13 mouse cellular contexts compared by ENCODE assay signal in the genomic region with DNA sequence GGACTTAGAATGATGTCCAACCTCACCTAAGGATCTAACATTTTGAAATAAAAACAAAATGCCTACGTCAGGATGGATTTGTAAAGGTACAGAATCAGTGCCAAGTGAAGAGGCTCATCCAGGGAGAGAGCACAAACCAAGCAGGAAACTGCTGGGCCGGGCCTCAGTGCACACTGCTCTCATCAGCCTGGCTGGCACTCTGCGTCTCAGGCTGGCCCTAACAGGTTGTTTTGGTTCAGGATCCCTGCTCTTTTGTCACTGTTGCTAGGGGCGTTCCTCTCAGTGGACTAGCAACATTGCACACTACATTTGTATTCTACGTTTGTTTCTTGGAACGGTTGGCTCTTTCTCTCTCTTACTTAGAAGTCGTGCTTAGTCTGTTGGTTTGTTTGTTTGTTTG.
DNase-seq lines count a peak whose midpoint lies in the region; ATAC-seq and TF ChIP-seq lines count a peak whose summit lies in the region.
"Had no signal": no experiment of that assay in that cellular context is flagged by ENCODE, and none has a peak within 500 bp of the region (broad histone marks: within the 10 kb centered on the region; RNA-seq: fewer than 3 reads in every experiment).

No protein-coding gene starts in this region.

- peak; percentile 60; the same call in 1 of the 2 replicates for ATAC-seq in forebrain, embryonic 15.5 days (replicated peaks)
- no peak for ATAC-seq in midbrain, embryonic 14.5 days (ENCODE audit: low FRiP score, low TSS enrichment)
- no peak for ATAC-seq in midbrain, embryonic 11.5 days (ENCODE audit: low FRiP score)

- no peak for TF ChIP-seq POLR2A in brain, embryonic 14.5 days (IDR thresholded peaks at IDR 0.05; ENCODE audit: borderline replicate concordance, extremely low read depth, insufficient read depth, insufficient read length, poor library complexity, severe bottlenecking)

- no peak overlapping the region for H3K27ac ChIP-seq in forebrain, embryonic 15.5 days (replicated peaks)
- no peak overlapping the region for H3K27ac ChIP-seq in forebrain, embryonic 10.5 days
- no peak overlapping the region for H3K27ac ChIP-seq in midbrain, embryonic 14.5 days (replicated peaks; ENCODE audit: low read depth, low read length)
- H3K27ac ChIP-seq in midbrain, embryonic 11.5 days (ENCODE audit: low read depth, low read length) = no peak overlapping the region
- H3K27ac ChIP-seq: heart, embryonic 13.5 days had no signal

- no peak for TF ChIP-seq CTCF in brain, embryonic 14.5 days (IDR thresholded peaks at IDR 0.05; ENCODE audit: borderline replicate concordance, extremely low read depth, insufficient read depth, insufficient read length)

- no peak overlapping the region for H3K4me2 ChIP-seq in forebrain, embryonic 15.5 days (replicated peaks)
- no peak overlapping the region for H3K4me2 ChIP-seq in midbrain, embryonic 14.5 days (ENCODE audit: low read length)
- H3K4me2 ChIP-seq in midbrain, embryonic 11.5 days = no peak overlapping the region
- H3K4me2 ChIP-seq: heart, embryonic 13.5 days had no signal

- H3K27me3 ChIP-seq in forebrain, embryonic 15.5 days = no peaks in the 10 kb centered on the region
- no peaks in the 10 kb centered on the region for H3K27me3 ChIP-seq in forebrain, embryonic 10.5 days (ENCODE audit: poor library complexity, severe bottlenecking)
- H3K27me3 ChIP-seq in midbrain, embryonic 14.5 days (ENCODE audit: control insufficient read depth, insufficient read depth, low read length) = no peaks in the 10 kb centered on the region
- H3K27me3 ChIP-seq in midbrain, embryonic 11.5 days (ENCODE audit: control insufficient read depth, insufficient read depth, low read length) = no peaks in the 10 kb centered on the region
- H3K27me3 ChIP-seq: heart, embryonic 13.5 days had no signal

- no peaks in the 10 kb centered on the region; the same call in 1 of the 2 replicates for H3K9me3 ChIP-seq in forebrain, embryonic 15.5 days
- H3K9me3 ChIP-seq in forebrain, embryonic 10.5 days = peaks cover 7% of the 10 kb centered on the region; the same call in 1 of the 2 replicates
- no peaks in the 10 kb centered on the region for H3K9me3 ChIP-seq in midbrain, embryonic 14.5 days (ENCODE audit: control insufficient read depth, low read length)
- H3K9me3 ChIP-seq in midbrain, embryonic 11.5 days (ENCODE audit: control insufficient read depth, low read length) = peaks cover 2% of the 10 kb centered on the region; the same call in 1 of the 2 replicates
- H3K9me3 ChIP-seq: heart, embryonic 13.5 days had no signal

- no peak overlapping the region for H3K4me3 ChIP-seq in forebrain, embryonic 15.5 days
- no peak overlapping the region for H3K4me3 ChIP-seq in forebrain, embryonic 10.5 days
- H3K4me3 ChIP-seq in midbrain, embryonic 14.5 days (replicated peaks; ENCODE audit: low read depth, low read length) = no peak overlapping the region
- no peak overlapping the region for H3K4me3 ChIP-seq in midbrain, embryonic 11.5 days (ENCODE audit: low read depth, low read length)
- H3K4me3 ChIP-seq: heart, embryonic 13.5 days had no signal

- H3K9ac ChIP-seq in forebrain, embryonic 15.5 days (replicated peaks) = no peak overlapping the region
- H3K9ac ChIP-seq in midbrain, embryonic 14.5 days (replicated peaks; ENCODE audit: low read length) = no peak overlapping the region
- H3K9ac ChIP-seq in midbrain, embryonic 11.5 days (ENCODE audit: low read length) = no peak overlapping the region
- H3K9ac ChIP-seq: heart, embryonic 13.5 days had no signal

- no peak for DNase-seq in forebrain, embryonic 10.5 days (ENCODE audit: extremely low spot score, low spot score)
- DNase-seq in midbrain, embryonic 14.5 days = peak; percentile 41
- DNase-seq in midbrain, embryonic 11.5 days (ENCODE audit: low spot score, missing footprints) = no peak
- DNase-seq in brain, embryonic 14.5 days (ENCODE audit: low read depth) = peak; percentile 81
- DNase-seq in layer of hippocampus, postnatal 14 days (ENCODE audit: low spot score in 2 of 2) = peak; percentile 25 to 67
- DNase-seq in thymus, postnatal 14 days = no peak
- DNase-seq in ovary, postnatal 10 days (ENCODE audit: low spot score) = no peak
- DNase-seq: B cell, adult 2 months; cerebellum, adult 11-12 months; embryo, embryonic 11 days; liver had no signal

- no peaks in the 10 kb centered on the region for H3K36me3 ChIP-seq in forebrain, embryonic 15.5 days
- no peaks in the 10 kb centered on the region for H3K36me3 ChIP-seq in forebrain, embryonic 10.5 days (replicated peaks)
- no peaks in the 10 kb centered on the region for H3K36me3 ChIP-seq in midbrain, embryonic 14.5 days (ENCODE audit: control insufficient read depth, insufficient read depth, low read length)
- H3K36me3 ChIP-seq in midbrain, embryonic 11.5 days (ENCODE audit: control insufficient read depth, insufficient read depth, low read length) = no peaks in the 10 kb centered on the region
- H3K36me3 ChIP-seq: heart, embryonic 13.5 days had no signal

- WGBS in forebrain, embryonic 15.5 days = 22% methylated on average over 7 of the region's 7 CpGs
- 71% methylated on average over 7 of the region's 7 CpGs for WGBS in forebrain, embryonic 10.5 days
- 39% methylated on average over 7 of the region's 7 CpGs for WGBS in midbrain, embryonic 14.5 days
- 55% methylated on average over 7 of the region's 7 CpGs for WGBS in midbrain, embryonic 11.5 days

- H3K4me1 ChIP-seq in forebrain, embryonic 15.5 days = peaks cover 4% of the 10 kb centered on the region; the same call in 1 of the 2 replicates
- H3K4me1 ChIP-seq in forebrain, embryonic 10.5 days = peaks cover 5% of the 10 kb centered on the region; the same call in 1 of the 2 replicates
- H3K4me1 ChIP-seq in midbrain, embryonic 14.5 days (ENCODE audit: control insufficient read depth, insufficient read depth, low read length) = no peaks in the 10 kb centered on the region
- H3K4me1 ChIP-seq in midbrain, embryonic 11.5 days (ENCODE audit: control insufficient read depth, insufficient read depth, low read length) = no peaks in the 10 kb centered on the region

Comparison
In these comparisons a context has a peak if more than half of its experiments do, and no peak if none do; other contexts are left out.
1. DNase-seq: peak in midbrain, embryonic 14.5 days (single experiment), brain, embryonic 14.5 days (single experiment) and layer of hippocampus, postnatal 14 days (2 of 2); none in forebrain, embryonic 10.5 days (single experiment), midbrain, embryonic 11.5 days (single experiment), thymus, postnatal 14 days (single experiment) and ovary, postnatal 10 days (single experiment).